Mouse (Mus musculus) CH12F3 (cell line): Measurements from ENCODE around the gene Atp2c2.

Experiments
- in situ Hi-C: fragments of 300-500 bp; cut with MboI; formaldehyde crosslinking; loops from 2 replicates; pipeline ENCODE4 v1.14.3; 2020; ENCODE audit warnings: low sequenced_read_pairs

The Atp2c2 gene

DNA sequence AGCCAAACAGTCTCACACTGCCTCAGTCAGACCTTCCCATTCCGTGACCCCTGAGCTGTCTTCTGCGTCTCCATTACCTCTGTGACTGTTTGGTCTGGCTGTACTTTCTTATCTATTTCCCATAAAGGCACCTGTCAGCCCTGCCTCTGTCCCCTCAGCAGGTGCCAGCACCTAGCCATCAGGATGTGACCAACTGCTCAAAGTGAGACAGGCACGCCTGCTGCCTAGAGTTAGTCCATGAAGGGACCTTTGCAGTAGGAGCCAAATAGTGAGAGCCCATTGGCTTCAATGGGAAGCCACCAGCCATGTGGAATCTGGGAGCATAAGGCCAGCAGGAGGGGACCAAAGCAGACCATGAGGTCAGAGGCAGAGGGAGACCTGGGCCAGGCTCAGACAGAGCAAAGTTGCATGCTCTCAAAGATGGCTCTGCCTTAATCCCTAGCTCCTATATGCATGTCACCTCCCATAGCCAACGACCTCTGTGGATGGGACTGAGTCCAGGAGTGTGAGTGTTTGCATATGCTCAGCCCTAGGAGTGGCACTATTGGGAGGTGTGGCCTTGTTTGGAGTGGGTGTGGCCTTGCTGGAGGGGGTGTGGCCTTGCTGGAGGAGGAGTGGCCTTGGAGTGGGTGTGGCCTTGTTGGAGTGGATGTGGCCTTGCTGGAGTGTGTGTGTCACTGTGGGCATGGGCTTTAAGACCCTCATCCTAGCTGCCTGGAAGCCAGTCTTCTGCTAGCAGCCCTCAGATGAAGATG lies 81.5 kb downstream of the Atp2c2 start:
- in situ Hi-C loops, result loop anchor here (10.0 kb wide), 1 partner anchor 64 kb away; the partner anchor contains the start of gene Cotl1

DNA sequence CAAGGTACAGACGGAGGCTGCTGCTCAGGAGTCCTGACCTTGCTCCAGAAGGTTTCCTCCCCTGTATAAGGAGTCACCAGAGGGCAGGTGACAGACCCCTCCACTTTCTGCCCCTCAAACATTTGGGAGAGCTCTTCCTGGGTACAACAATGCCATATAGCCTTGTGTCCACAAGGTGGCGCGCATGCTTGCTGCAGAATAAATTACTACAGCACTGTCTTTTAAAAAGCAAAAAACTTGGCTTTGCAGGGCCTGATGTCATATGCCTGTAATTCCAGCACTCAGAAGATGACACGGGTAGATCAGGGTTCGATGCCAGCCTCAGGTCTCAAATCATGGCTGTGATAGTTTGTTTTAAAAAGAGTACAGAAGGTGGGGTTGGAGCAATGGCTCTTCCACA lies 82.9 kb downstream of the Atp2c2 start:
- in situ Hi-C loops, result loop anchor here (10.0 kb wide), 1 partner anchor 62 kb away; the partner anchor contains the start of gene Cotl1

DNA sequence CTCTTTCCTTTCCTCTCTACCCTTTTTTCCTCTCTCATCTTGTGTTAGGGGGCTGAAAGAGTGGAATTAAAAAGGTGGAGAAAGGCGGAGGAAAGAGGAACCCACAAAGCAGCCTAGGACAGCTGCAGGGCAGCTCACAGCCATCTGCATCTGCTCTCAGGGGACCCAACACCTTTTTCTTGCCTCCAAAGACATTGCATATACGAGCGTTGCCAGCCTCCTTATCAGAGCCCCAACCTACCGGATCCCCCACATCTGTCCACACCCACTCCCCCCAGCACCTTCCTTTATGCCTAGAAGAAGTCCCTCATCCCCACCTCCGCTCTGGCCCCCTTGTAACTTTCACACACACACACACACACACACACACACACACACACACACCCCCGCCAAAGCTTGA lies 83.8 kb downstream of the Atp2c2 start:
- in situ Hi-C loops, result loop anchor here (10.0 kb wide), 1 partner anchor 61 kb away; the partner anchor contains the start of gene Cotl1

DNA sequence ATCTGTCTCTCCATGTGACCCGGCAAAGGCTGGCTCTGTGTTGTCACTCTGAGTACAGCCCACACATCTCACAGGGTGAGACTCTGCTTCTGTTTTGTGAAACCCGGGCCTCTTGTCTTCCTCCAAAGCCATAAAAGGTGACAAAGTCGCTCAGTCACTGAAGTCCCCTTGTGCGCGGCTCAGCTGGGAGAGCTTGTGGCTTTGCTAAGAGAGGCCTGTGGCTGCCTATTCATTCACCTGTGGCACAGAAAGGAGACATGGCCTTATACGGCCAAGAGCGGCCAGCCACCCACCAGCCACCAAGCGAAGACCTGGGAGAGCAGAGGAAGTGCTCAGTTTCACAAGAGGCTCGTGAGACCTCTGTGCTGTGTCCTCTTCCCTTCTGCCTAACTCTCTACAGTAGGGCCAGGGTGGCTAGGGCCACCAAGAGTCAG lies 84.3 kb downstream of the Atp2c2 start:
- in situ Hi-C loops, result loop anchor here (10.0 kb wide), 1 partner anchor 61 kb away; the partner anchor contains the start of gene Cotl1

DNA sequence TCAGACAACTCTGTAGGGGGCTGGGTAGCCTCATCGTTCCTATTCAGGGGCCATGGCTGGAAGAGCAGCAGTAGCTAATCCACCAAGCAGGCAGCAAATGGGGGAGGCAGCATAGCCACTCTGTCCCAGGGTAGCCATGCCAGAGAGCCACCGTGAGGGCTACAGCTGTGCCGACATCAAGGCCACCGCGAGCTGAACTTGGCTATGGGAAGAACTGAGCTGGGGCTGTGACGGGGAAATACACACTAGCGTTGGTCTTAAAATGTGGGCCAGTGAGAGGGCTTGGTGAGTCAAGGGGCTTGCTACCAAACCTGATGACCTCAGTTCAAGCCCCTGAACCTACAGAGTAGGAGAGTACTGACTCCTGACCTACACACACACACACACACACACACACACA lies 84.9 kb downstream of the Atp2c2 start:
- in situ Hi-C loops, result loop anchor here (10.0 kb wide), 1 partner anchor 60 kb away; the partner anchor contains the start of gene Cotl1

DNA sequence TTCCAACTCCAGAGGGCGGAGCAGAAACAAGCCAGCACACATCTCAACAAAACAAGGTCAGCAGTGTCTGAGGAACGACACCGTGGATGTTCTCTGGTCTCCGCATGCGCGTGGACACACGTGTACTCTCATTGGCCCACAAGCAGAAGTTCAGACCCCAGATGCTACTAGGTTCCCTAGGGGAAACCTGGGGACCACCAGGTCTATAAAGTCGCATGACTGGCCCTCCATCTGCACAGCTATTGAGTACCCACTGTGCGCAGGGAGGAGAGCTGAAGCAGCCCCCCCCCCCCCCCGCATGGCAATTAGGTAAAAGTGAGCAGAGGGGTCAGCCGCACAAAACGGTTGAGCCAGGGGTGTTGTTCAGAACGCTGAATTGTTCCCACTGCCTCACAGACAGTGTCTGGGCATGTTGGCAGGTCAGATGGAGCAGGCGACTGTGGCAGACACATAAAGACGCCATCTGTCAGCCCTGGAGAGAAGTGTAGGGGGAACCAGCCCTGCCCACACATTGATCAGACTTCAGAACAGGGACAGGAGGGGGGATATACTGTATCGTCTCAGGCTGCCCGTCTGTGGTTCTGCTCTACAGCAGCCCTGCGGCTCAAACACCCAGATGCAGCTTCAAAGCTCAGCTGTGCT lies 86.1 kb downstream of the Atp2c2 start:
- in situ Hi-C loops, result loop anchor here (10.0 kb wide), 1 partner anchor 59 kb away; the partner anchor contains the start of gene Cotl1

DNA sequence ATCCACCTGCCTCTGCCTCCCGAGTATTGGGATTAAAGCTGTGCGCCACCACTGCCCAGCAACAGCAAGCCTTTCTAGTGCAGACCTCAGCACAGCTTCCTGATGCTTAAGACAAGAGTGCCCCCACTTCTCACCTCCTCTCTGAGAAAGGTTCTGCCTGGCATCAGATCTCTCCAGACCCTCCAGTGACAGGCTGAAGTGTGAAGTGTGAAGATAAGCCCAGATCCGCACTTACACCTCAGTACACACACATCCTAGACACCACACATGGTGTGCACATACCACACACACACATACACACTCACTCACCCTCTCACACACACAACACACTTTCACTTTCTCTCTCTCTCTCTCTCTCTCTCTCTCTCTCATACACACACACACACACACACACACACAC lies 87.1 kb downstream of the Atp2c2 start:
- in situ Hi-C loops, result loop anchor here (10.0 kb wide), 1 partner anchor 58 kb away; the partner anchor contains the start of gene Cotl1

DNA sequence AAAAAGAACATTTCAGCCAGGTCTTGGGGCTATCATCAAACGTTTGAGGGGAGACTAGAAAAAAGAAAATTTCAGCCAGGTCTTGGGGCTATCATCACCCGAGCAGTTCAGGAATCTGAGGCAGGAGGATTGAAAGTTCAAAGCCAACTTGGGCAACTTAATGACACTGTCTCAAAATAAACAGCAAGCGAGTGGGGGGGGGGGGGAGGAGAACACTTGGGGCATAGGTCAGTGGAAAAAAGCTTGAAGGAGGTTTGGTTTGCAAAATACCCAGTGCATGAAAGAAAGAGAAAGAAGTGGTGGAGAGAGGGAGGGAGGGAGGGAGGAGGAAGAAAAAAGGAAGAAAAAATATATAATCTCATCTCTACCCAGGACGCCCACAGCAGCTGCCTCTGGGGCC lies 87.5 kb downstream of the Atp2c2 start:
- in situ Hi-C loops, result loop anchor here (10.0 kb wide), 1 partner anchor 57 kb away; the partner anchor contains the start of gene Cotl1

DNA sequence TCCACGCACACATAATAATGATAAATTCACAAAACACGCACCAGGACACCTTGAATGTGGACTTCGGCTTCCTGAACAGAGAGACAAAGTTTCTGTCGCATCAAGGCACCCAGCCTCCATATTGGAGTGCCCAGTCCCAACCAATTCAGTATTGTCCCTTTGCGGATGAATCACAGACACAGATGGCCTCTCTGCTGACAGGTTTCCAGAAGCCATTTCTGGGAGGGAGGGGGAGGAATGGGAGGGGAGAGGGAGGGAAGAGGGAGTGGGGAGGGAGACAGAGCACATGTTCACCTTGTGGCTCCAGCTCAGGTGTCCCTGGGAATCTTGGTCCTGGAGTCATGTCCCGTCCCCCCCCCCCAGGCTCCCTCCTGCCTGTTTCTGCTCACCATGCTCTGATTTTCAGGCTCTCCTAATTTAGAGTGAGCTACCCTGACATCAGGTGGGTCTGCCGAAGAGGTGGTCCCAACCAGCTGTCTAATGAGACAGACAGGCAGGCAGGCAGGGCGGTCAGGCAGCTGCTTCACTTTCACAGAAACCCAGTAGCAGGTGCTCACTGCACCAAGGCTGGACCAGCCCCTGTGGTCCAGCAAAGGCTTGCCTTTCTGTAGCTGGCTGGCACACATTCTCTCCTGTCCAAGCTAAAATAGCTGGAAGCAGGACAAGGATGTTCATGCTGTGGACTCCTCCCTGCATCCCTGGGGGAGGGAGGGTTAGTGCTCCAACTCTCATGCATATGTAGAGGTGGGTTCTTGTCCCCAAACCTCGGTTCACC lies 89.0 kb downstream of the Atp2c2 start:
- in situ Hi-C loops, result loop anchor here (10.0 kb wide), 1 partner anchor 56 kb away; the partner anchor contains the start of gene Cotl1

DNA sequence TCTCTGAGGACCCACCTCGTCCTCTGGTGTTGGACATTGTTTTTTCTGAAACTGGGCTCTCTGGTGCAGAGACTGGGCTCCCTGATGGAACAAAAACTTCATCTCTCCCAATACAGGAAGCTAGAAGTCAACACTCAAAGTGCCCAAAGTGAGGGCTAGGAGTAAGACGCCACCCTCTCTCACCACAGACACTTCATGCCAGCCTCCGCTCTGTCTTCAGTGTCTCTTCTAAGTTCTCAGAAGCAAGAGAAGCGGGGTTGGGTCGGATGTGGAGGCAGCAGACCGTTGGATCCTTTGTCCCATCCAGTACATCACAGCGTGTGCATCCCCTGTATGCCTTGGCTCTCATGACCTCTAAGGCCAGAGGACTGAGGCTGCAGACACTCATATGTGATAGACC lies 89.8 kb downstream of the Atp2c2 start:
- in situ Hi-C loops, result loop anchor here (10.0 kb wide), 1 partner anchor 55 kb away; the partner anchor contains the start of gene Cotl1

DNA sequence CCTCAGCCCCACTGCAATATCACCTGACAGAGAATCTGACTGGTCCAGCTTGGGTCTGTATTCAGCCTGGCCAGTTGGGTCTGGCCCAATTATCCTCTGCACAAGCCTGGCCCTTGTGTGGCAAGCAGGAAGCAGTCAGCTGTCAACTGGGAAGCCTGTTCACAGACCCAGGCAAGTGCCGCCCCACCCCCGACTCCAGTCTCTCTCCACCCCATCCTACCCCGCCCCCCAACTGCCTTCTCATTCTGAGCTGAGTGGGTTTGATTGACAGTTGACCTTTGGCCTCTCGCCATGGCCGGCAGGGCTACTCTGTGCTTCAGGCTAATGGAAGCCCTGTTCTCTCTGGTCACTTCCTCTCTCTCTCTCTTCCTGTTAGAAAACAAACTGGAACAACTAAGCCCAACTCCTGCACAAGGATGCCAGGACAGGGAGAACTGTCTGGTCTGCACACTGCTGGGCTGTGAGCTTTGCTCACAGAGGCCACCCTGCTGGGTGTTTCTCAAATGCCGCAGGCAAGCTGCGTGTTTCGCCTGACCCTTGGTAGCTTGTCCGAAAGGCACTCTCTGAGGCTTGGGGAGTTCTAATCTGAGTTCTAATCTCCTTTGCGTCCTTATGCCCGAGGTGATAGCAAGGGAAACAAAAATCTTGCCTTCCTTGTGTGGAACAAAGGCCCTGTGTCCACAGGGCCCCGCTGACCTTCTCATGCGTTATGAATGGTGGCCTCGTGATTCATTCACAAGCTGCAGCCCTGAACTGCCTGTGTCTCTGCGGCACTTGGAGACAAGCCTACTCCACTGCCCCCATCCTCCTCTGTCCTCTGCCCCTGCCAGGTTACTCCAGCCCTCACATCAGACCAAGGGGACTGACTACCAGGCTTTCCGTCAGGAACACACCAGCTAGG lies 92.2 kb downstream of the Atp2c2 start:
- in situ Hi-C loops, result no loop called here

DNA sequence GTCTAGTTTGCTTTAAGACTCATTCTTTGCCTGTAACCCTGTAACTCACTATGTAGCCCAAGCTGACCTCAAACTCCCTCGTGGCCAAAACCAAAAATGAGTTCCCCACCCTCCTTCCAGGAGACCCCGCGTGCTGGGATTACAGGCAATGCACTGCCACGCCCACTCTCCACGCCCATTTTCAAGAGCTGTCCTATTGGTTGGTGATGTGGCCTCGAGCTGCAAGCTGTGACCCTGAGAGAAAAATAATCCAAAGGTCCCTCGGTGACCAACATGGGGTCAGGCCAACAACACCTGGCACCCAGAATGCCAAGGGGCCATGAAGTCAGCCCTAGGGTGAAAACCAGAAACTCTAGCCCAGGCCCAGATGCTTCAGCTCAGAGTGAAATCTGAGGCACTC lies 94.9 kb downstream of the Atp2c2 start:
- in situ Hi-C loops, result no loop called here

DNA sequence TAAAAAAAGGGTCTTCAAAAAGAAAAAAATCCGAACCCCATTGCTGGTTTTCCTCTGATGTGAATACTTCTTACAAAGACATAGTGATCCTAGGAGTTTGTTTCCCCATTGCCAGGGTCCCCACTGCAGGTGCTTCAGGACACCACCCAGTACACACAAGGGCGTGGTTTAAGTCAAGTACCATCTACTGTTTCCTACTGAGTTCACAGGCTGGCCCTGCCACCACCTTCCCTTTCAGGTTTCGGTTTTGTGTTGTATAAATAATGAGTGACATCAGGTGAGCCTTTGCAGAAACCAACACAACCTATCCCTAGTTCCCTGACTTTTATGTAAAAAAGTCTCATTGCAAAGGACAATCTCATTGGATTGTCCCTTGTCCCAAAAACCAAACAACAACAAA lies 95.8 kb downstream of the Atp2c2 start:
- in situ Hi-C loops, result no loop called here

DNA sequence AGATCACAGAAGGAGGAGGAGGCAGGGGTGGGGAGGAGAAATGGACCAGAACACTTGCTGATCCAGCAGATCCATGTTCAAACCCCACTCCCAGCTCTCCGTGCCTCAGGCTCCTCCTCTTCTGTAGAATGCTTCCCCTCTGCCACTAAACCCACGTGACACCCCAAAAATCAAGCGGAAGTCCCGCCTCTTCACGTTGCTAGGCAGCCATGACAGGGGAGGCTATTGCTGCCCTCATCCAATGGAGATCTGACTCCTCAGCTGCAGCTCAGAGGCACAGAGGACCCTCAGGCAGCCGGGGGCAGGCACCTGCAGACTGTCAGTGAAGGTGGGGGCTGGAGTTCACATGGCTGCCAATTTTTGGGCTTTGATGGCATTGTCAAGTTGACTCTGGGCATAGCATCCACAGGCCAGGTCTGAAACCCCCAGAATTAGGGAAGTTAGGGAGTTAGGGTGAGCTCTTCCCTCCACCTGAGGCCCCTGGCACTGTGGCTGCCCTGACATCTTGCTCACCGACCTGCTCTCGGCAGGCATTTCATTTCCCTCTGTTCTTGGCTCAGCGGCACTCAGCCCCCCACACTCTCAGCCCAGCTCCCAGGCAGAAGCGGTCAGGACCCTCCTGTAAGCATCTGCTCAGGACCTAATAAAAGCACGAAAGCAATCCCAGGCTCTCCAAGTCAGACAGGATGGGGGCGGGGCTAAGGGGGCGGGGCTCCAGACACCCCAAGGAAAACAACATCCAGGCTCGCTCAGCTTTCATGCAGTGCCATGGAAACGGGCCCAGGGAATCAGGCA lies 98.6 kb downstream of the Atp2c2 start:
- in situ Hi-C loops, result no loop called here

DNA sequence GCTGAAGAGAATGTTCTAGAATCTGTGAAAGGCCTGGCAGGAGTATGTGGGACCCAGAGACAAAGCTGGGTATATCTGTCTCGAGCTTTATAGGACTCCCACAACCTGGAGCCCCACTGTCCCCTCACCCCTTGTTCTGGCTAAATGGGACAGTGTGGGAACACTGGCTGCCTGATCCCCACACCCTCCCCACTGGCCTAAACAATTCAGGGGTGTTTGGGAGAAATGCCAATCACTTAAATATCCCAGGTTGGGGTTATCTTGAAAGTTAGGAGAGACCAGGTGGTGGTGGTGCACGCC lies 99.1 kb downstream of the Atp2c2 start:
- in situ Hi-C loops, result no loop called here

DNA sequence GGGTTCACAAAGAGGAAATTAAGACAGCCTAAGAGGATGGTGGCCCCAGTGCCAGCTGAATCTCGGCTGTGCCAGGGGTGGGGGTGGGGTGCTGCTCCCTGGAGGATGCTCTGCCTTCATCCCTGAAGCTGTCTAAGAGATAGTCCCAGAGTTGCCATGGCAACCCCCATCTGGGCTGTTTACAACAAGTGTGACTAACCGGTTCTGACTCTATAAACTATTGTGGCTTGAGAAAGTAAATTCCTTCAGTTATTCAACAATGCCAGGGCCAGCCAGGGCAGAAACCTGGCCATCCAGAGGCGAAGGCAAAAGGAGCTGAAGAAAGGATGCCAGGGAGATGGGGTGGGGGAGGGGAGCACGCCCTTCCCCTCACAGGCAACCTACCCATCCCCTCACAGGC lies 101.4 kb downstream of the Atp2c2 start:
- in situ Hi-C loops, result no loop called here

DNA sequence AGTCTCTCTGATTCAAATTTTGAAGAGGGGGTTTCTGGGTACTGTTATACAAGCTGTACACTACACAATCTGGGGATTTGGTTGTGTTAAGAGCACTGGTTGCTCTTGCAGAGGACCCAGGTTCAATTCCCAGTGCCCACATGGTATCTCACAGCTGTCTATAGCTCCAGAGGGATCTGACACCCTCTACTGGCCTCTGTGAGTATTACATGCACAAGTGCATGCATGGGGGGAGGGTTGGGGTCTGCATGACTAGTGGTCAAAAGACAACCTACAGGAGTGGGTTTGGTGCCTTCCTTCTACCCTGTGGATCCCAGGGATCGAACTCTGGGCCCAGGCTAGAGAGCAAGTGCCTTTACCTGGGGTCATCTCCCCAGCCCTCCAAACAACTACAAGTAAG lies 102.8 kb downstream of the Atp2c2 start:
- in situ Hi-C loops, result no loop called here

DNA sequence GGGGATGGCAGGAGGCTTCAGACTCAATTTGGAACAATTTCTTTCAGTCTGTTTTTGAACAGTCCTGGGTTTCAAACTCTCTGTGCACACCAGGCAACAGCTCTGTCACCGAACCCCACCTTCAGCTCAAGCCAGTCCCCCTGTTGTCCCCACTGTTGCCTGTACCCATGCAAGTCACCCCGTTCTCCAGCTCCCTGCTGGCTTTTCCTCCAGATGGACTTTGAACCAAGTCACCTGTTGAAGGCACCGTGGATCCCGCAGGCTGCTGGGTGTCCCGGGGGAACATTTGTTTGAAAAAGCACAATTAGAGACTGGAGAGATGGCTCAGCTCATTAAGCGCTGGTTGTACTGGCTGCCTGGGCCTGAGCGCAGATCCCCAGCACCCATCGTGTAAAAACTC lies 105.5 kb downstream of the Atp2c2 start:
- in situ Hi-C loops, result no loop called here
